Mouse (Mus musculus) WW6 (cell line): Measurements from ENCODE around the gene E130311K13Rik.

Experiments used
- DNase-seq: peaks from one replicate; pipeline ENCODE4 v3.0.0-alpha.2; 2013; ENCODE audit warnings: low read depth, low spot score

E130311K13Rik gene

GRCm38 (mm10) chr3:63895786-63896185 lies 33.5 kb downstream of the E130311K13Rik start:
- no peak for DNase-seq

- DNase-seq, result no peak
Measured at GRCm38 (mm10) chr3:63893677-63894076, 35.6 kb downstream of the E130311K13Rik start.

GRCm38 (mm10) chr3:63892154-63892553 lies 37.1 kb downstream of the E130311K13Rik start:
- DNase-seq, result no peak

GRCm38 (mm10) chr3:63881065-63881464 lies 48.2 kb downstream of the E130311K13Rik start:
- DNase-seq, result no peak

- no peak for DNase-seq
Measured at GRCm38 (mm10) chr3:63878995-63879666, 50.1 kb downstream of the E130311K13Rik start.

- DNase-seq, result no peak
Measured at GRCm38 (mm10) chr3:63872818-63873217, 56.5 kb downstream of the E130311K13Rik start.

GRCm38 (mm10) chr3:63871249-63871648 lies 58.0 kb downstream of the E130311K13Rik start:
- DNase-seq, result no peak

- no peak for DNase-seq
Measured at GRCm38 (mm10) chr3:63868285-63868684, 61.0 kb downstream of the E130311K13Rik start.

- no peak for DNase-seq
Measured at GRCm38 (mm10) chr3:63865069-63865468, 64.2 kb downstream of the E130311K13Rik start.
